19 mouse cellular contexts compared by ENCODE assay signal in genomic region chr19:34847103-34847502, GRCm38 (mm10). TPM values are rescaled to one million over a fixed set of nuclear protein-coding genes. Genes with fewer than 3 reads are reported as not detected.
DNase-seq lines count a peak whose midpoint lies in the region; ATAC-seq and TF ChIP-seq lines count a peak whose summit lies in the region.
"Had no signal": no experiment of that assay in that cellular context is flagged by ENCODE, and none has a peak within 500 bp of the region (broad histone marks: within the 10 kb centered on the region; RNA-seq: fewer than 3 reads in every experiment).

No protein-coding gene starts in this region.

- no peaks in the 10 kb centered on the region; the same call in 1 of the 2 replicates for H3K4me1 ChIP-seq in lung, embryonic 14.5 days (ENCODE audit: insufficient read depth)
- peaks cover 77% of the 10 kb centered on the region for H3K4me1 ChIP-seq in G1E (ENCODE audit: insufficient read depth, low read depth, low read length)
- peaks cover 82% of the 10 kb centered on the region for H3K4me1 ChIP-seq in liver, embryonic 12.5 days

- H3K27me3 ChIP-seq in lung, embryonic 14.5 days (ENCODE audit: insufficient read depth, low read length), result no peaks in the 10 kb centered on the region
- H3K27me3 ChIP-seq in G1E (ENCODE audit: insufficient read depth, low read length) (no peaks in the 10 kb centered on the region), myocyte (ENCODE audit: control insufficient read depth, insufficient read depth, insufficient read length) (no peaks in the 10 kb centered on the region)
- no peaks in the 10 kb centered on the region for H3K27me3 ChIP-seq in liver, embryonic 12.5 days (replicated peaks)
- H3K27me3 ChIP-seq: heart, embryonic 13.5 days had no signal

- 0 out of 2 replicates have a peak overlapping the region, but pooled peaks have one; percentile 35 for H3K4me2 ChIP-seq in lung, embryonic 14.5 days
- peak overlapping the region; percentile 53 for H3K4me2 ChIP-seq in liver, embryonic 12.5 days
- peak overlapping the region; percentile 84 for H3K4me2 ChIP-seq in myocyte (ENCODE audit: low read depth)
- H3K4me2 ChIP-seq: hindbrain, embryonic 14.5 days had no signal

- no peak overlapping the region for H3K27ac ChIP-seq in lung, embryonic 14.5 days (ENCODE audit: low read depth)
- H3K27ac ChIP-seq in liver, embryonic 12.5 days, result 0 out of 2 replicates have a peak overlapping the region, but pooled peaks have one; percentile 31
- H3K27ac ChIP-seq: embryonic facial prominence, embryonic 10.5 days; heart, embryonic 13.5 days; hindbrain, embryonic 14.5 days had no signal

- H3K79me2 ChIP-seq in myocyte (ENCODE audit: control insufficient read depth, insufficient read depth), result peaks cover 10% of the 10 kb centered on the region

- ATAC-seq in lung, embryonic 14.5 days (ENCODE audit: insufficient read depth), result no peak
- no peak for ATAC-seq in G1E (ENCODE audit: extremely low read depth, insufficient number of reproducible peaks, low FRiP score, poor library complexity, severe bottlenecking)
- no peak for ATAC-seq in liver, embryonic 12.5 days

- H3K9ac ChIP-seq in lung, embryonic 14.5 days, result no peak overlapping the region
- no peak overlapping the region for H3K9ac ChIP-seq in liver, embryonic 12.5 days
- H3K9ac ChIP-seq: hindbrain, embryonic 14.5 days had no signal

- 76% methylated on average over 3 of the region's 3 CpGs for WGBS in lung, embryonic 14.5 days
- 28% methylated on average over 3 of the region's 3 CpGs for WGBS in liver, embryonic 12.5 days (ENCODE audit: insufficient replicate concordance)

- H3ac ChIP-seq in myocyte (ENCODE audit: control insufficient read depth, insufficient read length), result no peak overlapping the region

- H3K4me3 ChIP-seq in lung, embryonic 14.5 days (ENCODE audit: low read depth, low read length), result no peak overlapping the region
- H3K4me3 ChIP-seq in G1E (ENCODE audit: low read depth, low read length) (peak overlapping the region; percentile 46; the same call in 1 of the 2 replicates), myocyte (peak overlapping the region; percentile 18)
- no peak overlapping the region for H3K4me3 ChIP-seq in liver, embryonic 12.5 days
- H3K4me3 ChIP-seq: embryonic facial prominence, embryonic 10.5 days; heart, embryonic 13.5 days had no signal

- TF ChIP-seq CTCF in lung, embryonic 14.5 days (IDR thresholded peaks at IDR 0.05; ENCODE audit: low read depth), result no peak
- TF ChIP-seq CTCF in G1E (IDR thresholded peaks at IDR 0.05; ENCODE audit: low read depth, low read length), result no peak

- H3K9me3 ChIP-seq in lung, embryonic 14.5 days (ENCODE audit: low read depth, low read length), result no peaks in the 10 kb centered on the region
- H3K9me3 ChIP-seq in G1E (replicated peaks), result no peaks in the 10 kb centered on the region
- no peaks in the 10 kb centered on the region for H3K9me3 ChIP-seq in liver, embryonic 12.5 days (replicated peaks)
- H3K9me3 ChIP-seq: embryonic facial prominence, embryonic 10.5 days; heart, embryonic 13.5 days had no signal

- no peak for DNase-seq in lung, embryonic 14.5 days
- DNase-seq in lung, postnatal 36 days, result no peak
- DNase-seq in G1E (ENCODE audit: low spot score), result no peak
- DNase-seq in thymus, postnatal 0 days (ENCODE audit: low spot score), result no peak
- no peak for DNase-seq in retina, embryonic 14.5 days (ENCODE audit: low spot score)
- DNase-seq in frontal cortex, postnatal 36 days (ENCODE audit: low spot score in 2 of 2), result no peak
- DNase-seq: cerebellum, adult 11 months; cerebellum, postnatal 36 days; gastrocnemius, postnatal 36 days; kidney, adult 2 months; kidney, postnatal 25 days; layer of hippocampus, adult 9-11 months; right cerebral cortex, adult 18-20 months had no signal

- no peak for TF ChIP-seq POLR2A in myocyte (IDR thresholded peaks at IDR 0.05; ENCODE audit: insufficient read length, low read depth)

- H3K36me3 ChIP-seq in lung, embryonic 14.5 days (ENCODE audit: insufficient read depth), result no peaks in the 10 kb centered on the region
- peaks cover 2% of the 10 kb centered on the region for H3K36me3 ChIP-seq in G1E (replicated peaks)
- no peaks in the 10 kb centered on the region for H3K36me3 ChIP-seq in liver, embryonic 12.5 days
- H3K36me3 ChIP-seq in myocyte (ENCODE audit: control insufficient read depth, insufficient read depth), result no peaks in the 10 kb centered on the region
- H3K36me3 ChIP-seq: embryonic facial prominence, embryonic 10.5 days; heart, embryonic 13.5 days had no signal

TF ChIP-seq in myocyte, 11 proteins besides CTCF, POLR2A, EP300 and RAD21:
- TF ChIP-seq REST (IDR thresholded peaks at IDR 0.05; ENCODE audit: insufficient read depth, insufficient read length) (no peak), SRF (IDR thresholded peaks at IDR 0.05; ENCODE audit: control insufficient read depth, insufficient read length, low read depth) (no peak), MAX (IDR thresholded peaks at IDR 0.05; ENCODE audit: low read depth) (no peak), TCF3 (IDR thresholded peaks at IDR 0.05; ENCODE audit: insufficient read length, low read depth) (no peak), TCF12 (IDR thresholded peaks at IDR 0.05; ENCODE audit: insufficient read depth, poor library complexity, severe bottlenecking) (no peak), CEBPB (IDR thresholded peaks at IDR 0.05; ENCODE audit: insufficient read depth, poor library complexity, severe bottlenecking) (no peak), MYOD1 (IDR thresholded peaks at IDR 0.05; ENCODE audit: control insufficient read depth in 1 of 3, insufficient read length in 2 of 3, low read depth in 2 of 3) (no peak), POLR2AphosphoS2 (IDR thresholded peaks at IDR 0.05; ENCODE audit: insufficient read length, low read depth) (no peak), USF1 (IDR thresholded peaks at IDR 0.05; ENCODE audit: low read depth) (no peak), MYOG (IDR thresholded peaks at IDR 0.05; ENCODE audit: control insufficient read depth in 1 of 3, insufficient read depth in 1 of 3, insufficient read length in 2 of 3, low read depth in 2 of 3) (no peak), E2F4 (IDR thresholded peaks at IDR 0.05; ENCODE audit: insufficient read depth) (no peak)

RNA-seq across cellular contexts. Expression of gene Pank1, which starts 32.2 kb away (rescaled TPM):
- 10.0 and 10.3 TPM in 2 replicates for polyA plus RNA-seq in lung, embryonic 14.5 days (2014; fragmentation: Nextera tagmentation; extraction: Ambion mirVana)
- total RNA-seq in G1E (2014; fragmentation: Nextera tagmentation) (22.1 and 22.8 TPM in 2 replicates), G1E (2017) (15.3 and 19.9 TPM in 2 replicates)
- polyA plus RNA-seq in G1E (2012) (1.8 and 1.9 TPM in 2 replicates), myocyte (2012; fragmentation: generic; extraction: Trizol) (3.5 TPM)
- polyA plus RNA-seq in liver, embryonic 12.5 days (2016; fragmentation: Nextera tagmentation; extraction: Ambion mirVana), result 6.5 and 6.7 TPM in 2 replicates
- 2.5 and 3.0 TPM in 2 replicates for polyA plus RNA-seq in thymus, postnatal 0 days (2015; fragmentation: Nextera tagmentation; extraction: Ambion mirVana)
- polyA plus RNA-seq: erythroblast, embryonic 14.5 days had no signal

Comparison
In these comparisons a context has a peak if more than half of its experiments do, and no peak if none do; other contexts are left out.
1. H3K4me3 ChIP-seq: peak in G1E (single experiment) and myocyte (single experiment); none in lung, embryonic 14.5 days (single experiment) and liver, embryonic 12.5 days (single experiment).
2. Peak in every context shown above with its lines, with median percentiles within 50 percentile points of each other: H3K4me2 ChIP-seq.